Mouse (Mus musculus): ENCODE results near the gene Egln2. TPM values are rescaled to one million over a fixed set of nuclear protein-coding genes. Genes with fewer than 3 reads are reported as not detected.

Gene Egln2
- polyA plus RNA-seq, 1 experiment from 2014 or later, result 107 TPM

GRCm38 (mm10) chr7:27128162-27128561 lies 38.4 kb downstream of the Egln2 start:
- Histone ChIP-seq H3K4me2 (no peak overlapping the region), H3K36me3 (no peaks in the 10 kb centered on the region), H3K9ac (no peak overlapping the region), H3K27me3 (no peaks in the 10 kb centered on the region), H3K4me1 (replicated peaks) (no peaks in the 10 kb centered on the region), H3K27ac (replicated peaks) (no peak overlapping the region), H3K4me3 (no peak overlapping the region), H3K9me3 (no peaks in the 10 kb centered on the region)
- ATAC-seq (ENCODE audit: low FRiP score, low read depth), result no peak
- 52% methylated on average over 3 of the region's 3 CpGs for WGBS

GRCm38 (mm10) chr7:27124969-27125368 lies 41.6 kb downstream of the Egln2 start:
- H3K36me3 ChIP-seq, result no peaks in the 10 kb centered on the region
- H3K4me1 ChIP-seq (replicated peaks), result no peaks in the 10 kb centered on the region
- H3K4me3 ChIP-seq, result no peak overlapping the region
- no peak overlapping the region for H3K4me2 ChIP-seq
- no peaks in the 10 kb centered on the region for H3K27me3 ChIP-seq
- ATAC-seq (ENCODE audit: low FRiP score, low read depth), result no peak
- no peak overlapping the region for H3K9ac ChIP-seq
- 87% methylated on average over 4 of the region's 4 CpGs for WGBS
- no peak overlapping the region for H3K27ac ChIP-seq (replicated peaks)
- H3K9me3 ChIP-seq, result no peaks in the 10 kb centered on the region

GRCm38 (mm10) chr7:27124305-27124832 lies 42.2 kb downstream of the Egln2 start:
- Histone ChIP-seq H3K4me2 (no peak overlapping the region), H3K4me1 (replicated peaks) (no peaks in the 10 kb centered on the region), H3K27me3 (no peaks in the 10 kb centered on the region), H3K9ac (no peak overlapping the region), H3K4me3 (no peak overlapping the region), H3K36me3 (no peaks in the 10 kb centered on the region), H3K9me3 (no peaks in the 10 kb centered on the region), H3K27ac (replicated peaks) (no peak overlapping the region)
- no peak for ATAC-seq (ENCODE audit: low FRiP score, low read depth)
- WGBS, result 79% methylated on average over 5 of the region's 5 CpGs

- Histone ChIP-seq H3K4me2 (no peak within 1 kb of the TSS), H3K27ac (replicated peaks) (no peak within 1 kb of the TSS), H3K4me3 (no peak within 1 kb of the TSS), H3K36me3 (no peaks in the 10 kb centered on the region), H3K9me3 (no peaks in the 10 kb centered on the region), H3K4me1 (replicated peaks) (no peaks in the 10 kb centered on the region), H3K9ac (no peak within 1 kb of the TSS), H3K27me3 (no peaks in the 10 kb centered on the region)
- no peak for ATAC-seq (ENCODE audit: low FRiP score, low read depth)
Observed at GRCm38 (mm10) chr7:27119676-27120075, 46.9 kb downstream of the Egln2 start, which contains the start of gene Cyp2f2. TSS of gene Cyp2f2 (plus strand) at chr7:27119909.

GRCm38 (mm10) chr7:27118033-27118511 lies 48.5 kb downstream of the Egln2 start:
- no peaks in the 10 kb centered on the region for H3K4me1 ChIP-seq (replicated peaks)
- H3K4me2 ChIP-seq, result no peak overlapping the region
- no peak overlapping the region for H3K27ac ChIP-seq (replicated peaks)
- H3K36me3 ChIP-seq, result no peaks in the 10 kb centered on the region
- ATAC-seq (ENCODE audit: low FRiP score, low read depth), result no peak
- H3K27me3 ChIP-seq, result no peaks in the 10 kb centered on the region
- WGBS, result 79% methylated on average over 4 of the region's 4 CpGs
- no peak overlapping the region for H3K9ac ChIP-seq
- H3K4me3 ChIP-seq, result no peak overlapping the region
- no peaks in the 10 kb centered on the region for H3K9me3 ChIP-seq

- Histone ChIP-seq H3K4me3 (no peak overlapping the region), H3K4me2 (no peak overlapping the region), H3K27ac (replicated peaks) (no peak overlapping the region), H3K27me3 (no peaks in the 10 kb centered on the region), H3K9me3 (no peaks in the 10 kb centered on the region), H3K36me3 (no peaks in the 10 kb centered on the region), H3K4me1 (replicated peaks) (no peaks in the 10 kb centered on the region), H3K9ac (no peak overlapping the region)
- 83% methylated on average over 3 of the region's 3 CpGs for WGBS
- ATAC-seq (ENCODE audit: low FRiP score, low read depth), result no peak
Observed at GRCm38 (mm10) chr7:27111987-27112386, 54.6 kb downstream of the Egln2 start.

- Histone ChIP-seq H3K4me2 (no peak overlapping the region), H3K4me3 (no peak overlapping the region), H3K36me3 (no peaks in the 10 kb centered on the region), H3K27me3 (no peaks in the 10 kb centered on the region), H3K4me1 (replicated peaks) (no peaks in the 10 kb centered on the region), H3K9ac (no peak overlapping the region), H3K27ac (replicated peaks) (no peak overlapping the region), H3K9me3 (no peaks in the 10 kb centered on the region)
- ATAC-seq (ENCODE audit: low FRiP score, low read depth), result no peak
- 93% methylated on average over 1 of the region's 1 CpGs for WGBS
Observed at GRCm38 (mm10) chr7:27111038-27111437, 55.6 kb downstream of the Egln2 start.

GRCm38 (mm10) chr7:27110327-27110726 lies 56.3 kb downstream of the Egln2 start:
- Histone ChIP-seq H3K4me2 (no peak overlapping the region), H3K36me3 (no peaks in the 10 kb centered on the region), H3K9me3 (no peaks in the 10 kb centered on the region), H3K4me3 (no peak overlapping the region), H3K9ac (no peak overlapping the region), H3K27me3 (no peaks in the 10 kb centered on the region), H3K27ac (replicated peaks) (no peak overlapping the region), H3K4me1 (replicated peaks) (no peaks in the 10 kb centered on the region)
- no peak for ATAC-seq (ENCODE audit: low FRiP score, low read depth)

MicroRNAs encoded within 50 kb of the gene (microRNA counts, 519-probe panel; counts per million panel counts)
- microRNA mmu-miR-1191, result not detected

Small RNA genes within 50 kb of the gene (microRNA-seq; reads per million reads assigned to microRNA genes)
- gene Mir1191 (1.5 reads per million), gene Mir3101 (0.65 reads per million)

Other genes starting within 250 kb of the Egln2 start
- gene Cyp2a22, start 227.4 kb downstream of the Egln2 start, polyA plus RNA-seq (2015; fragmentation: Nextera tagmentation; extraction: Ambion mirVana), result not detected in 2 replicates
- not detected in 2 replicates for gene Cyp2a12, start 137.7 kb downstream of the Egln2 start, polyA plus RNA-seq (2015; fragmentation: Nextera tagmentation; extraction: Ambion mirVana)
- gene Cyp2f2, start 46.9 kb downstream of the Egln2 start, polyA plus RNA-seq (2015; fragmentation: Nextera tagmentation; extraction: Ambion mirVana), result not detected in 2 replicates
- gene Cyp2t4, start 13.1 kb downstream of the Egln2 start, polyA plus RNA-seq (2015; fragmentation: Nextera tagmentation; extraction: Ambion mirVana), result 0.14 and 0.29 TPM in 2 replicates
- gene Rab4b, start 12.1 kb upstream of the Egln2 start, polyA plus RNA-seq (2015; fragmentation: Nextera tagmentation; extraction: Ambion mirVana), result 102 and 111 TPM in 2 replicates
- gene Gm21983, start 14.3 kb upstream of the Egln2 start, polyA plus RNA-seq (2015; fragmentation: Nextera tagmentation; extraction: Ambion mirVana), result 0.39 and 1.1 TPM in 2 replicates
- gene Mia, start 14.4 kb upstream of the Egln2 start, polyA plus RNA-seq (2015; fragmentation: Nextera tagmentation; extraction: Ambion mirVana), result 23.9 and 26.6 TPM in 2 replicates
- 3.8 and 4.0 TPM in 2 replicates for gene BC024978, start 29.0 kb upstream of the Egln2 start, polyA plus RNA-seq (2015; fragmentation: Nextera tagmentation; extraction: Ambion mirVana)
- 192 and 194 TPM in 2 replicates for gene Snrpa, start 29.5 kb upstream of the Egln2 start, polyA plus RNA-seq (2015; fragmentation: Nextera tagmentation; extraction: Ambion mirVana)
- 7.5 and 8.2 TPM in 2 replicates for gene Itpkc, start 61.9 kb upstream of the Egln2 start, polyA plus RNA-seq (2015; fragmentation: Nextera tagmentation; extraction: Ambion mirVana)
- 20.6 and 23.2 TPM in 2 replicates for gene Coq8b, start 66.2 kb upstream of the Egln2 start, polyA plus RNA-seq (2015; fragmentation: Nextera tagmentation; extraction: Ambion mirVana)
- 57.8 and 67.5 TPM in 2 replicates for gene Numbl, start 91.6 kb upstream of the Egln2 start, polyA plus RNA-seq (2015; fragmentation: Nextera tagmentation; extraction: Ambion mirVana)
- 12.9 and 13.9 TPM in 2 replicates for gene Ltbp4, start 170.9 kb upstream of the Egln2 start, polyA plus RNA-seq (2015; fragmentation: Nextera tagmentation; extraction: Ambion mirVana)
- 42.8 and 46.6 TPM in 2 replicates for gene Shkbp1, start 189.2 kb upstream of the Egln2 start, polyA plus RNA-seq (2015; fragmentation: Nextera tagmentation; extraction: Ambion mirVana)
- not detected in 2 replicates for gene Gm20479, start 190.6 kb upstream of the Egln2 start, polyA plus RNA-seq (2015; fragmentation: Nextera tagmentation; extraction: Ambion mirVana)

Measured in hindbrain, embryonic 15.5 days (tissue).